Mouse (Mus musculus): ENCODE results near the gene Mthfd1l.

GRCm38 (mm10) chr10:3997851-3998426 is 25.0 kb downstream of the Mthfd1l start:
- TF ChIP-seq CTCF (IDR thresholded peaks at IDR 0.05; ENCODE audit: low read depth, low read length): no peak
- no peak for TF ChIP-seq EP300 (IDR thresholded peaks at IDR 0.05; ENCODE audit: insufficient read depth, low read depth, low read length)
